Mouse (Mus musculus) embryonic stem cell, embryonic (primary cell): ENCODE data around the gene Ubox5.
"Not testable (repeated sequence)": the region's sequence is repeated elsewhere in the genome, so short reads cannot be mapped to it uniquely, and the experiment has no call there.

Source experiments
- CTCF ChIA-PET, 4 experiments: fragments of 300-600 bp in 2 of 4; fragments of 350-600 bp in 2 of 4; sonication (Branson Sonifier 250); formaldehyde crosslinking; loops; one replicate each; lab custom pipeline; 2022; ENCODE audit warnings: inconsistent platforms in 2 of 4; lab: Charles Lee
- POLR2A ChIA-PET, 4 experiments: fragments of 300-600 bp in 2 of 4; fragments of 350-600 bp in 2 of 4; sonication (Branson Sonifier 250); formaldehyde crosslinking; loops; one replicate each; lab custom pipeline; 2022; ENCODE audit warnings: antibody characterized with exemption in 4 of 4, inconsistent platforms in 1 of 4; lab: Charles Lee

The Ubox5 gene

DNA sequence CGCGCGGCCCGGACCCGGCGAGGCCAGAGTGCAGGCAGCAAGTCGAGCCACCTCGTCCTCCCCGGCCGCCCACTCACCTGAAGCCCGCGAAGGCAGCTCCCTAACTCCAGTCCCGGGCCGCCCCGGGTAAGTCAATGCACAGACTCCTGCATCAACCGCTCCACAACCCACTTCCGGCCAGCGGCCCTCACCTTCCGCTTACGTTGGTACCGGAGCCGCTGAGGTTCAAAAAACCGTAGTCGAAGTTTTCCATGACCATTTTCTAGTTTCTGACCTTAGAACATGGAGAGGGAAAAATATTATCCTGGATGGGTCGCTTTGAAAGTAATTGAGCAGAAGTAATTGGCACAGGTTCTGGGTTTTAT is at the start of gene Ubox5, which contains the start of gene Fastkd5:
Ubox5 (minus strand) TSS at position 200 of the 365 bp plus-strand sequence.
Fastkd5 (minus strand) TSS at position 189 of the 365 bp plus-strand sequence.
- CTCF ChIA-PET = interaction anchor here in 1 of 4 experiments (1.8 kb wide), 1 partner anchor 66 kb away, joined by 4 read pairs; the partner anchor contains the start of gene Mrps26

DNA sequence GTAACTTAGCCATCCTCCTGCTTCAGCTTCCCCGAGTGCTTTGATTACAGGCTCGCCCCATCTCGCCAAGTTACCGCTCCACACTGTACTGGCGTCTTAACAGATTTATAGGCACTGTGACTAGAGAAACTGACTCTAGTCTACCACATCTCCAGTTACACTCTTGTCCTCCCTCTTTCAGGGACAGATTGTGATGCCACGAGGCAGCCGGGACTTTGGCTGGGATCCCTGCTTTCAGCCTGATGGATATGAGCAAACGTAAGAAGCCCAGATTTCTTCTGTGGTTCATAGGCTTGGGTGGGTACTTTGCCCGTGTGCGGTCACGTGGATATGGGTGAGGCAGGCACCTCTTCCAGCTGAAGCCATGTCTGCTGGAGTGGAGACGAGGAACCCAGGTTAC is 49.3 kb upstream of the Ubox5 start:
- POLR2A ChIA-PET = interaction anchor here in 3 of 4 experiments (0.8 to 4.2 kb wide), 7 partner anchors 12 to 19 kb away, joined by 3 to 51 read pairs (median 5); partner anchors contain the start of genes Slc4a11 (in 3 of the 3), Itpa (in 2 of the 3) and Ddrgk1 (in 1 of the 3)
- CTCF ChIA-PET = interaction anchor here in 1 of 4 experiments (0.5 kb wide), 1 partner anchor 91 kb away, joined by 3 read pairs; no protein-coding TSS in a partner anchor

More for the DNA sequence above, at the start of gene Ubox5, which contains the start of gene Fastkd5:
- POLR2A ChIA-PET = interaction anchor here in 3 of 4 experiments (0.6 to 1.5 kb wide), 7 partner anchors 9 to 206 kb away, joined by 3 to 6 read pairs (median 4); partner anchors contain the start of genes Ddrgk1 (in 2 of the 3), Pced1a (in 1 of the 3) and Vps16 (in 1 of the 3)

DNA sequence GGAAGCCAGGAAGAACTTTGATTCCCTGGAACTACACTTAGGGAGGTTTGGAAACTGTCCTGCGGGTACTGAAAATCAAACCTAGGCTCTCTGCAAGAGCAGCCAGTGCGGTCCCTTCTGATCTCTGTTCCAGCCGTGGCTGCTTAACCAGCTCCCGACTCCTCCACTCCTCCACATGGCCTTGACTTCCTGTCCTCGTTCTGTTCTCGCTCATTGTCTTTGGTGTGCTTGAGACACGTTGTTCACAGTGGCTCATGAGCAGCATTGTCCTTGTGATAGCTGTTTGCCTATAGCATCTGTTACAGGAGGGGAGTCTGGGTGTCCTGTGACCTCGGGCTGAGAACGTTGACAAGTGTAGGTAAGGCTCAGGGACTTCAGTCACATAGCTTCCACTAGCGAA is 47.4 kb upstream of the Ubox5 start:
- ChIA-PET CTCF (interaction anchor here in 1 of 4 experiments (1.7 kb wide), 1 partner anchor 9 kb away, joined by 6 read pairs; the partner anchor contains the start of gene Itpa), POLR2A (interaction anchor here in 3 of 4 experiments (0.5 to 4.2 kb wide), 12 partner anchors 9 to 208 kb away, joined by 3 to 51 read pairs (median 6); partner anchors contain the start of genes Ddrgk1 (in 2 of the 3), Itpa (in 2 of the 3) and Slc4a11 (in 1 of the 3))

DNA sequence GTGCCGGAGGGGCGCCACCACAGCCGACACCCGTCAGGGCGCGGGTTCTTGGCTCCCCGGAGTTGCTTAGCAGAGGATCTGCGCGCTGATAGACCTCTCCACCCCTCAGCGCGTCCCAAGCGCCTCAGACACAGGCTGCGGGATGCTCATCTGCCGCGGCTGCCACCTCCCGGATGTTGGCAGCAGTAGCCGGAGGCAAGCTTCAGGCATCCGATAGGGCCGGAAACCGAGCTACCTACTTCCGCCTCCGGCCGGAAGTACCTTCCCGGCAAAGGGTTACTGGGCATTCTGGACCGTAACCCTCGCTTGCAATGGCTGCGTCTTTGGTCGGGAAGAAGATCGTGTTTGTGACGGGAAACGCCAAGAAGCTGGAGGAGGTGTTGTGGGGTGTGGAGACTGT is 37.7 kb upstream of the Ubox5 start, which contains the start of gene Itpa:
Itpa (plus strand) TSS at position 52 of the 400 bp plus-strand sequence.
- ChIA-PET POLR2A (interaction anchor here (0.5 to 6.7 kb wide), 51 partner anchors 9 to 594 kb away, joined by 3 to 67 read pairs (median 4); partner anchors contain the start of genes Slc4a11 (in 4 of the 4), Lzts3 (in 2 of the 4), Nop56 (in 2 of the 4) and Mrps26 (in 1 of the 4)), CTCF (interaction anchor here in 3 of 4 experiments (0.6 to 2.2 kb wide), 17 partner anchors 10 to 878 kb away, joined by 3 to 11 read pairs (median 4); partner anchors contain the start of genes Mrps26 (in 1 of the 3) and Slc4a11 (in 1 of the 3))

- POLR2A ChIA-PET = interaction anchor here in 3 of 4 experiments (0.6 to 6.7 kb wide), 119 partner anchors 9 to 1843 kb away, joined by 3 to 67 read pairs (median 5); partner anchors contain the start of genes Lzts3 (in 3 of the 3), Slc4a11 (in 3 of the 3), Fastkd5 (in 2 of the 3) and Mrps26 (in 2 of the 3)
- CTCF ChIA-PET = interaction anchor here in 2 of 4 experiments (0.6 to 1.8 kb wide), 13 partner anchors 25 to 866 kb away, joined by 3 to 8 read pairs (median 4); partner anchors contain the start of genes Mrps26 (in 1 of the 2) and Slc4a11 (in 1 of the 2)
Observed at GRCm38 (mm10) chr2:130664102-130664701, 34.4 kb upstream of the Ubox5 start, which contains the start of gene Ddrgk1. Ddrgk1 (minus strand) TSS chr2:130664659.

- ChIA-PET CTCF (no interaction called here), POLR2A (interaction anchor here in 3 of 4 experiments (0.8 to 6.7 kb wide), 24 partner anchors 9 to 589 kb away, joined by 3 to 67 read pairs (median 8); partner anchors contain the start of genes Slc4a11 (in 2 of the 3) and Lzts3 (in 1 of the 3))
Observed at GRCm38 (mm10) chr2:130663342-130663741, 33.5 kb upstream of the Ubox5 start.

DNA sequence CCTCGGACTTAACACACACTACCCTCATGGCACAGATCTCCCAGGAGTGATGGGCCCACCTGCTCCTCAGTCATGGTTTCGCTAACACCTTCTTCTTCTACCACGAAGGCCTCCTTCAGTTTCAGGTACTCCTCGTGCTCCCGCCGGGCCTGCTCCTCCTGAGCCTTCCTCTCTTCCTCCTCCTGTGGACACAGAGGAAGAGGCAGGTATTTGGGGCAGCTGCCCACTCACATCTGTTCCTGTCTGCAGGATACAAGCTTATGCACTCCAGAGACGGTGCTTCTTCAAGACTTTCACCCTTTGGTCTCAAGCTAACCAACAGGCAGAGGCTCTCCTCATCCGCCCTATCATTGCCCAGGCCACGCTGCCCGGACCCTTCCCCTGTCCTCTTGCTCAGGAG is 28.7 kb upstream of the Ubox5 start:
- ChIA-PET POLR2A (interaction anchor here in 2 of 4 experiments (1.0 to 2.1 kb wide), 4 partner anchors 9 to 28 kb away, joined by 3 to 7 read pairs (median 4); partner anchors contain the start of genes Fastkd5 (in 1 of the 2), Itpa (in 1 of the 2) and Ubox5 (in 1 of the 2)), CTCF (interaction anchor here in 1 of 4 experiments (1.0 kb wide), 1 partner anchor 15 kb away, joined by 3 read pairs; no protein-coding TSS in a partner anchor)

DNA sequence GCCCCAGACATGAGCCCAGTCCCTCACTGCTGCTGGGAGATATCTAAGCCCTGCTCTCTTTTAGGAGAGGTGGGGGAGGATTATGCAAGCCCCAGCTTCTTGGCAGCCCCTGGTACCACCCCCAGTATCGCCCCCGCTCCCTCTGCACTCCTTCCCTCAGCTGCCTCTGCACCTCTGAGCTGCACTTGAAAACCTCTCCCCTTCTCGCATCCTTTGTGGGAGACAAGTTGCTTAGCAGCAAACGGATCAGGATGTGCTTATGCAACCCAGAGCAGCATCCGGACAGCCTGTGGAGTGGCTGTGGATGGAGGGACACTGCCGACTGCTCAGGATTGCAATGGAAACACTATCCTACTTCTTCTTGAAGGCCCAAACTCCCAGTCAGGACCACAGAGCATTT is 27.7 kb upstream of the Ubox5 start:
- POLR2A ChIA-PET = interaction anchor here in 1 of 4 experiments (0.5 to 2.1 kb wide), 2 partner anchors 10 to 1618 kb away, joined by 3 to 7 read pairs; partner anchors contain the start of gene Itpa
- CTCF ChIA-PET = interaction anchor here in 1 of 4 experiments (0.7 kb wide), 1 partner anchor 9 kb away, joined by 3 read pairs; no protein-coding TSS in a partner anchor

- ChIA-PET POLR2A (interaction anchor here in 3 of 4 experiments (0.6 to 9.4 kb wide), 5 partner anchors 8 to 44 kb away, joined by 3 to 67 read pairs (median 5); partner anchors contain the start of genes Ddrgk1 (in 2 of the 3) and Itpa (in 2 of the 3)), CTCF (no interaction called here)
Observed at GRCm38 (mm10) chr2:130656536-130656935, 26.7 kb upstream of the Ubox5 start.

DNA sequence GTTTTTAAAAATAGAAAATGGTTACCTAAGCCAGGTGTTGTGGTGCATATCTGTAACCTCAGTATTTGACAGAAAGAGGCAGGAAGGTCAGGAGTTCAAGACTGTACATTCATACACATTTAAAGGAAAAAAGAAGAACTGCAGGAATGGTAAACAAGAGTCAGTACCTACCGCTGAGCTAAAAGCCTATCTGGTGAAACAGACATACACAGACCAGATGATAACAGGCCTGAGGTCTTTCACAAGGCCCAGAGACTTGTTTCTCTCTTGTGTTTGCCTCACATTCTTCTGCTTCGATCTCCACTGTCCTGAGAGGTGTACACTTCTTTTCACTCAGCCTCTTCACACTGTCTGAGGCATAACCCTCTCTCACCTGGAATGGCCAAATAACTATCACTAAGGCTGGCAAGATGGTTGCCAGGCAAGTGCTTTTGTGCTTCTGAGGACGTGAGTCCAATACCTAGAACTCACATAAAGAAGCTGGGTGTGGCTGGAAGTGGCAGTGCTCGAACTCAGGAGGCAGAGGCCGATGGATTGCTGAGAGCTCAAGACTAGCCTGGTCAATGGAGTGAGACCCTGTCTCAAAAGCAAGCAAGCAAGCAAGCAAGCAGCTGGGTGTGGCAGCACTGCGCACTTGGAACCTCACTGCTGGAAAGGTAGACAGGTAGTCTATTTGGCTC is 26.0 kb upstream of the Ubox5 start:
- ChIA-PET CTCF (no interaction called here), POLR2A (interaction anchor here in 3 of 4 experiments (0.6 to 9.4 kb wide), 5 partner anchors 9 to 43 kb away, joined by 3 to 67 read pairs (median 5); partner anchors contain the start of genes Ddrgk1 (in 2 of the 3) and Itpa (in 2 of the 3))

DNA sequence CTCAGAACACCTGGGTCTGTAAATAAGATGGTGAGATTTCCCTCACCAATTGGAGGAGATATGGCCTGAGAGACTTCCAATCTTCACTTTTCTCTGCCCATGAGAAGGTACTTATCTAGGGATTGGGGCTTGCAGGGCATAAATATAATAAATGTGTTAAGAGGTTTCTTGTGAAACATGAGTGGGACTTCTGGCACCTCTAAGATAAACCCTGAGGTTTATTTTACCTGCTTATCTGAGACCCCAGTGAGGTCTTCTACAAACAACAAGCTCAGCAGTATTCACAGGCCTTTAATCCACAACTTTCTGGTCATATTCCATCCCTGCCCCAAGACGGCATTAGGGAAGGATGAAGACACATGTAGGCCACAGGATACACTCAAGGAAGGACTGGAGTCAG is 23.9 kb upstream of the Ubox5 start:
- ChIA-PET CTCF (no interaction called here), POLR2A (interaction anchor here in 2 of 4 experiments (0.9 to 9.4 kb wide), 5 partner anchors 11 to 44 kb away, joined by 3 to 67 read pairs (median 4); partner anchors contain the start of genes Ddrgk1 (in 2 of the 2), Itpa (in 1 of the 2) and Slc4a11 (in 1 of the 2))

GRCm38 (mm10) chr2:130653303-130653702 is 23.5 kb upstream of the Ubox5 start:
- POLR2A ChIA-PET = interaction anchor here in 2 of 4 experiments (0.9 to 9.4 kb wide), 4 partner anchors 11 to 44 kb away, joined by 3 to 67 read pairs (median 16); partner anchors contain the start of genes Ddrgk1 (in 2 of the 2), Itpa (in 1 of the 2) and Slc4a11 (in 1 of the 2)
- CTCF ChIA-PET = no interaction called here

DNA sequence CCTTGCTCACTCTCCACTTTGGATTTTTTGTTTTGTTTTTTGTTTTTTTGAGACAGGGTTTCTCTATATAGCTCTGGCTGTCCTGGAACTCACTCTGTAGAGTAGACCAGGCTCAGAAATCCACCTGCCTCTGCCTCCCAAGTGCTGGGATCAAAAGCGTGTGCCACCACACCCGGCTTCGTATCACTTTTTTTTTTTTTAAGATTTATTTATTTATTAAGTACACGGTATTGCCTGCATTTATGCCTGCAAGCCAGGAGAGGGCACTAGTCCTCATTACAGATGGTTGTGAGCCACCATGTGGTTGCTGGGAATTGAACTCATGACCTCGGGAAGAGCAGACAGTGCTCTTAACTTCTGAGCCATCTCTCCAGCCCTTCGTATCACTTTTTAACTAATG is 19.2 kb upstream of the Ubox5 start:
- CTCF ChIA-PET = not testable (repeated sequence)

GRCm38 (mm10) chr2:130645198-130645597 is 15.4 kb upstream of the Ubox5 start:
- ChIA-PET CTCF (interaction anchor here in 1 of 4 experiments (0.5 kb wide), 1 partner anchor 260 kb away, joined by 5 read pairs; no protein-coding TSS in a partner anchor), POLR2A (interaction anchor here in 2 of 4 experiments (1.1 to 2.8 kb wide), 3 partner anchors 19 to 29 kb away, joined by 4 to 7 read pairs (median 4); partner anchors contain the start of gene Ddrgk1 (in 2 of the 2))

More for the DNA sequence above, 19.2 kb upstream of the Ubox5 start:
- POLR2A ChIA-PET = interaction anchor here in 3 of 4 experiments (0.6 to 9.4 kb wide), 7 partner anchors 12 to 290 kb away, joined by 3 to 67 read pairs (median 5); partner anchors contain the start of genes Ddrgk1 (in 2 of the 3) and Itpa (in 1 of the 3)

DNA sequence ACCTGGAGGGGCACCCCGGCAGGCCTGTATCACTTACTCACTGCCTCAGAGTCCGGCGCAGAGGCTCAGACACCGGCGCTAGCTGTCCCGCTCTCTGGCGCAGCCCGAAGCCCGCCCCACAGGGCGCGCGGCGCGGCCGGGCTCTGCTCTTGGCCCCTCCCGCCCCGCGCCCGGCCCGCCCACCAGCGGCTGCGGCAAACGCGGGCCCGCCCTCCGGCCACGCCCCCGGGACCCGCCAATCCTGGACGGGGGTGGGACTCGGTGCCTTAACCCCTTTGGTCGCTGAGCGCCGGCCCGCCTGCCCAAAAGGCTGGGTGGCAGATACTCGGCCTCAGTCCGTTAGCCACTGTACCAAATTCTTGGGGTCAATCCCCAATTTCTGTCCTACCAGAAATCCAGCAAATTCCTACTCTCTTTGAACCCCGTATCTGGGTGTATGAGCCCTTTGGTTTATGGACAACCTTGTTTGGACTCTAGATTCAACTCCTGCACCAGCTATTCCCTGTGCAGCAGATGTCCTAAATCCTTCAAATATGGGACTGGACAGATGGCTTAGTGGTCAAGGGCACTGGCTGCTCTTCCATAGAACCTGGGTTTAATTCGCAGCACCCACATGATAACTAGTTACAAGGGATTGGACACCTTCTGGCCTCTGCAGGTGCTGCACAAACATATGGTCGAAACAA is 13.0 kb upstream of the Ubox5 start, which contains the start of gene Lzts3:
Lzts3 (minus strand) TSS at position 120 of the 686 bp plus-strand sequence.
- ChIA-PET CTCF (interaction anchor here in 2 of 4 experiments (0.6 to 1.2 kb wide), 5 partner anchors 15 to 800 kb away, joined by 3 to 12 read pairs (median 4); no protein-coding TSS in a partner anchor), POLR2A (interaction anchor here in 3 of 4 experiments (0.6 to 3.6 kb wide), 20 partner anchors 9 to 358 kb away, joined by 3 to 35 read pairs (median 4); partner anchors contain the start of genes Ddrgk1 (in 3 of the 3), Itpa (in 2 of the 3), Slc4a11 (in 2 of the 3) and Idh3b (in 1 of the 3))
